In the genomic region with DNA sequence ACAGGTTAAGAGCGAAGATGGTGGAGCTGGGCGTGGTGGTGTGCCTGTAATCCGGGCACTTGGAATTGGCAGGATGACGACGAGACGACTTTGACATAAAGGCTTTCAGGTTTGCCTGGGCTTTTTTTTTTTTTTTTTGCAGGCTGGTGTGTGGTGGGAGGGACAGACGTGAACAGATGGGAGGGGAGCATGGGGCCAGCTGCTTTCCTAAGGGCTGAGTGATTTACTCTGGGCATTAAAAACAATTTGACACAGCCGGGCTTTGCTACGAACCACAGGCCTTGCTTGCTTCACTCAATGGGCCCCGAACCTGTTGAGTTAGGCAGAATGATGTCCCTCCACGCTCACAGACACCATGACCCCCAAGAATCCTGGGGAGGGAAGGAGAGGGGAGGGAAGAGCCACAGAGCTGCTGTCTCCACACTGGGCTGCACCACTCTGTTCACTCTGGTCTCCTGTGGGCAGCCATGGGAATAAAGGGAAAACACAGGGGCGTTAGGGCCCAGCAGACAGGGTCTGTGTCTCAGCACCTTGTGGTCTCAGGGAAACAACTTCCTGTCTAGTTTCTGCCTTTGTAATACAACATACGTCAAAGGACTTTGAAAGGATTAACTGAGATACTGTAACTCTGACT, we compare ENCODE assay signal across 17 mouse cellular contexts. TPM values are rescaled to one million over a fixed set of nuclear protein-coding genes. Genes with fewer than 3 reads are reported as not detected.
DNase-seq lines count a peak whose midpoint lies in the region; ATAC-seq lines count a peak whose summit lies in the region.
"Had no signal": no experiment of that assay in that cellular context is flagged by ENCODE, and none has a peak within 500 bp of the region (broad histone marks: within the 10 kb centered on the region; RNA-seq: fewer than 3 reads in every experiment).

No protein-coding gene starts in this region.

- ATAC-seq in heart, embryonic 11.5 days (replicated peaks; ENCODE audit: insufficient number of reproducible peaks, low FRiP score, low TSS enrichment) = no peak
- ATAC-seq in erythroblast, adult 5-6 weeks (replicated peaks; ENCODE audit: low FRiP score, poor library complexity, severe bottlenecking) = no peak

- peaks cover 32% of the 10 kb centered on the region for H3K27me3 ChIP-seq in heart, embryonic 10.5 days (ENCODE audit: insufficient read depth, poor library complexity, severe bottlenecking)
- H3K27me3 ChIP-seq in heart, embryonic 11.5 days (ENCODE audit: control insufficient read depth, insufficient read depth, low read length) = peaks cover 10% of the 10 kb centered on the region

- no peaks in the 10 kb centered on the region for H3K9me3 ChIP-seq in heart, embryonic 10.5 days
- no peaks in the 10 kb centered on the region for H3K9me3 ChIP-seq in heart, embryonic 11.5 days (replicated peaks; ENCODE audit: control insufficient read depth, low read length)

- DNase-seq in heart, embryonic 10.5 days (ENCODE audit: low spot score) = no peak
- peak; percentile 48 for DNase-seq in thymus, postnatal 0 days (ENCODE audit: low spot score)
- DNase-seq in thymus, adult 18-20 months = no peak
- DNase-seq in mesoderm, embryonic 11.5 days (ENCODE audit: low read depth, low spot score) = peak; percentile 72
- DNase-seq in lung, postnatal 25 days (ENCODE audit: low spot score) = no peak
- DNase-seq in ovary, postnatal 14 days (ENCODE audit: low spot score) = no peak
- DNase-seq: cerebellum, adult 11-12 months; heart, postnatal 36 days; kidney, adult 9 months; thymus, postnatal 14 days had no signal

- WGBS in heart, embryonic 10.5 days = 67% methylated on average over 13 of the region's 13 CpGs
- WGBS in heart, embryonic 11.5 days (ENCODE audit: insufficient replicate concordance) = 61% methylated on average over 13 of the region's 13 CpGs

- H3K9ac ChIP-seq in heart, embryonic 11.5 days (ENCODE audit: low read depth, low read length) = no peak overlapping the region

- H3K27ac ChIP-seq in heart, embryonic 10.5 days = peak overlapping the region; percentile 52; the same call in 1 of the 2 replicates
- no peak overlapping the region for H3K27ac ChIP-seq in heart, embryonic 11.5 days (ENCODE audit: low read depth, low read length)

- no peak overlapping the region for H3K4me2 ChIP-seq in heart, embryonic 11.5 days

- H3K4me1 ChIP-seq in heart, embryonic 10.5 days = peaks cover 43% of the 10 kb centered on the region
- peaks cover 12% of the 10 kb centered on the region for H3K4me1 ChIP-seq in heart, embryonic 11.5 days (ENCODE audit: control insufficient read depth, insufficient read depth, low read length)

- no peak overlapping the region for H3K4me3 ChIP-seq in heart, embryonic 10.5 days
- H3K4me3 ChIP-seq in heart, embryonic 11.5 days (ENCODE audit: low read depth, low read length) = no peak overlapping the region

- H3K36me3 ChIP-seq in heart, embryonic 10.5 days = no peaks in the 10 kb centered on the region
- no peaks in the 10 kb centered on the region for H3K36me3 ChIP-seq in heart, embryonic 11.5 days (ENCODE audit: control insufficient read depth, insufficient read depth, low read length)

RNA-seq across cellular contexts. Expression of gene Cdcp2, which starts 30.3 kb away (rescaled TPM):
- polyA plus RNA-seq in heart, embryonic 10.5 days (2016; fragmentation: Nextera tagmentation; extraction: Ambion mirVana) = not detected in 2 replicates
- not detected in 2 replicates for polyA plus RNA-seq in heart, embryonic 11.5 days (2014; fragmentation: Nextera tagmentation; extraction: Ambion mirVana)
- not detected in 2 replicates for polyA plus RNA-seq in thymus, postnatal 0 days (2015; fragmentation: Nextera tagmentation; extraction: Ambion mirVana)
- total RNA-seq in erythroblast, adult 5-6 weeks (2015; ENCODE audit: low replicate concordance) = 0.42 TPM in 1 of 2 replicates, not detected in the other
- total RNA-seq in erythroblast, adult 5-6 weeks (2017; ENCODE audit: low replicate concordance) = not detected in 2 replicates
- total RNA-seq: heart, adult 8-10 months; heart, postnatal 36 days; left cerebral cortex, postnatal 10 days; MEL had no signal
- polyA plus RNA-seq: liver, embryonic 16.5 days; neural tube, embryonic 14.5 days had no signal

RNA-seq across cellular contexts. Expression of gene Tmem59, which starts 51.2 kb away (rescaled TPM):
- polyA plus RNA-seq in heart, embryonic 10.5 days (2016; fragmentation: Nextera tagmentation; extraction: Ambion mirVana) = 292 and 299 TPM in 2 replicates
- 302 and 326 TPM in 2 replicates for polyA plus RNA-seq in heart, embryonic 11.5 days (2014; fragmentation: Nextera tagmentation; extraction: Ambion mirVana)
- 373 and 377 TPM in 2 replicates for polyA plus RNA-seq in thymus, postnatal 0 days (2015; fragmentation: Nextera tagmentation; extraction: Ambion mirVana)
- total RNA-seq in erythroblast, adult 5-6 weeks (2015; ENCODE audit: low replicate concordance) = 124 and 174 TPM in 2 replicates
- 146 and 147 TPM in 2 replicates for total RNA-seq in erythroblast, adult 5-6 weeks (2017; ENCODE audit: low replicate concordance)

RNA-seq across cellular contexts. Expression of gene Tceanc2, which starts 51.9 kb away (rescaled TPM):
- polyA plus RNA-seq in heart, embryonic 10.5 days (2016; fragmentation: Nextera tagmentation; extraction: Ambion mirVana) = 17.8 and 21.3 TPM in 2 replicates
- polyA plus RNA-seq in heart, embryonic 11.5 days (2014; fragmentation: Nextera tagmentation; extraction: Ambion mirVana) = 19.0 and 19.6 TPM in 2 replicates
- polyA plus RNA-seq in thymus, postnatal 0 days (2015; fragmentation: Nextera tagmentation; extraction: Ambion mirVana) = 48.4 and 67.1 TPM in 2 replicates
- 6.5 and 20.3 TPM in 2 replicates for total RNA-seq in erythroblast, adult 5-6 weeks (2015; ENCODE audit: low replicate concordance)
- total RNA-seq in erythroblast, adult 5-6 weeks (2017; ENCODE audit: low replicate concordance) = 6.0 and 22.4 TPM in 2 replicates

Comparison
In these comparisons a context has a peak if more than half of its experiments do, and no peak if none do; other contexts are left out.
1. DNase-seq: peak in thymus, postnatal 0 days (single experiment) and mesoderm, embryonic 11.5 days (single experiment); none in heart, embryonic 10.5 days (single experiment), thymus, adult 18-20 months (0 of 2), lung, postnatal 25 days (single experiment) and ovary, postnatal 14 days (single experiment).